In genomic region chr1:177447541-177448111, GRCm38 (mm10) we compare ENCODE assay signal across 10 mouse cellular contexts. TPM values are rescaled to one million over a fixed set of nuclear protein-coding genes. Genes with fewer than 3 reads are reported as not detected.
DNase-seq lines count a peak whose midpoint lies in the region; ATAC-seq and TF ChIP-seq lines count a peak whose summit lies in the region.
"Had no signal": no experiment of that assay in that cellular context is flagged by ENCODE, and none has a peak within 500 bp of the region (broad histone marks: within the 10 kb centered on the region; RNA-seq: fewer than 3 reads in every experiment).

No protein-coding gene starts in this region.

- peaks cover 11% of the 10 kb centered on the region for H3K36me3 ChIP-seq in forebrain, postnatal 0 days (ENCODE audit: insufficient read depth)
- peaks cover 18% of the 10 kb centered on the region for H3K36me3 ChIP-seq in midbrain, embryonic 14.5 days (ENCODE audit: control insufficient read depth, insufficient read depth, low read length)
- peaks cover 27% of the 10 kb centered on the region for H3K36me3 ChIP-seq in thymus, adult 2 months (ENCODE audit: control insufficient read depth, insufficient read depth, low read length)
- H3K36me3 ChIP-seq in liver, embryonic 11.5 days (ENCODE audit: control insufficient read depth, insufficient read depth, low read length) = peaks cover 9% of the 10 kb centered on the region

- H3K9me3 ChIP-seq in forebrain, postnatal 0 days (ENCODE audit: low read length) = no peaks in the 10 kb centered on the region
- H3K9me3 ChIP-seq in midbrain, embryonic 14.5 days (ENCODE audit: control insufficient read depth, low read length) = no peaks in the 10 kb centered on the region
- H3K9me3 ChIP-seq in liver, embryonic 11.5 days (ENCODE audit: control insufficient read depth, low read length) = no peaks in the 10 kb centered on the region

- H3K4me1 ChIP-seq in forebrain, postnatal 0 days (ENCODE audit: insufficient read depth) = no peaks in the 10 kb centered on the region
- peaks cover 35% of the 10 kb centered on the region for H3K4me1 ChIP-seq in midbrain, embryonic 14.5 days (ENCODE audit: control insufficient read depth, insufficient read depth, low read length)
- H3K4me1 ChIP-seq in thymus, adult 2 months (replicated peaks; ENCODE audit: control insufficient read depth, insufficient read depth, low read length) = peaks cover 6% of the 10 kb centered on the region
- peaks cover 2% of the 10 kb centered on the region for H3K4me1 ChIP-seq in liver, embryonic 11.5 days (replicated peaks; ENCODE audit: control insufficient read depth, insufficient read depth, low read length)

- DNase-seq in brain, embryonic 14.5 days (ENCODE audit: low read depth) = peak; percentile 47
- DNase-seq in cerebellum, postnatal 36 days = peak; percentile 47 to 64
- DNase-seq in forebrain, postnatal 0 days = peak; percentile 69
- DNase-seq in midbrain, embryonic 14.5 days = no peak
- DNase-seq in thymus, adult 2 months = no peak
- no peak for DNase-seq in layer of hippocampus, adult 8-10 months (ENCODE audit: low spot score in 2 of 2)
- no peak for DNase-seq in liver, embryonic 11.5 days (ENCODE audit: low spot score)
- DNase-seq: lung, postnatal 14 days had no signal

- peak overlapping the region; percentile 45 for H3K4me2 ChIP-seq in forebrain, postnatal 0 days (ENCODE audit: low read depth)
- H3K4me2 ChIP-seq in midbrain, embryonic 14.5 days (ENCODE audit: low read length) = peak overlapping the region; percentile 89
- H3K4me2 ChIP-seq in liver, embryonic 11.5 days = no peak overlapping the region

- WGBS in forebrain, postnatal 0 days = 29% methylated on average over 12 of the region's 12 CpGs
- 22% methylated on average over 12 of the region's 12 CpGs for WGBS in midbrain, embryonic 14.5 days
- 95% methylated on average over 12 of the region's 12 CpGs for WGBS in thymus, adult 2 months
- WGBS in liver, embryonic 11.5 days = 87% methylated on average over 12 of the region's 12 CpGs

- ATAC-seq in forebrain, postnatal 0 days = peak; percentile 10
- no peak for ATAC-seq in midbrain, embryonic 14.5 days (ENCODE audit: low FRiP score, low TSS enrichment)
- no peak for ATAC-seq in liver, embryonic 11.5 days (replicated peaks; ENCODE audit: low FRiP score)
- no peak for ATAC-seq in megakaryocyte, adult 5-6 weeks (ENCODE audit: poor library complexity, severe bottlenecking)
- ATAC-seq: Patski had no signal

- no peak for TF ChIP-seq CTCF in brain, embryonic 14.5 days (IDR thresholded peaks at IDR 0.05; ENCODE audit: borderline replicate concordance, extremely low read depth, insufficient read depth, insufficient read length)
- TF ChIP-seq CTCF in forebrain, postnatal 0 days (IDR thresholded peaks at IDR 0.05; ENCODE audit: low read depth) = no peak
- TF ChIP-seq CTCF in thymus, adult 2 months (IDR thresholded peaks at IDR 0.05; ENCODE audit: borderline replicate concordance, control insufficient read depth, extremely low read depth, insufficient read depth, low read length, poor library complexity) = no peak

- no peaks in the 10 kb centered on the region for H3K27me3 ChIP-seq in forebrain, postnatal 0 days (ENCODE audit: insufficient read depth, low read length)
- no peaks in the 10 kb centered on the region for H3K27me3 ChIP-seq in midbrain, embryonic 14.5 days (ENCODE audit: control insufficient read depth, insufficient read depth, low read length)
- no peaks in the 10 kb centered on the region for H3K27me3 ChIP-seq in thymus, adult 2 months (ENCODE audit: control insufficient read depth, insufficient read depth, low read length)
- no peaks in the 10 kb centered on the region for H3K27me3 ChIP-seq in liver, embryonic 11.5 days (replicated peaks; ENCODE audit: control insufficient read depth, insufficient read depth, low read length)
- H3K27me3 ChIP-seq: Patski had no signal

- peak overlapping the region; percentile 80 for H3K9ac ChIP-seq in forebrain, postnatal 0 days
- H3K9ac ChIP-seq in midbrain, embryonic 14.5 days (replicated peaks; ENCODE audit: low read length) = peak overlapping the region; percentile 45
- no peak overlapping the region for H3K9ac ChIP-seq in liver, embryonic 11.5 days (ENCODE audit: low read depth, low read length)

- TF ChIP-seq POLR2A in brain, embryonic 14.5 days (IDR thresholded peaks at IDR 0.05; ENCODE audit: borderline replicate concordance, extremely low read depth, insufficient read depth, insufficient read length, poor library complexity, severe bottlenecking) = no peak
- TF ChIP-seq POLR2A in thymus, adult 2 months (IDR thresholded peaks at IDR 0.05; ENCODE audit: control insufficient read depth, extremely low read depth, insufficient read depth, low read length, poor library complexity) = no peak

- H3K4me3 ChIP-seq in forebrain, postnatal 0 days (ENCODE audit: low read depth, low read length) = peak overlapping the region; percentile 81
- peak overlapping the region; percentile 62 for H3K4me3 ChIP-seq in midbrain, embryonic 14.5 days (replicated peaks; ENCODE audit: low read depth, low read length)
- H3K4me3 ChIP-seq in thymus, adult 2 months (ENCODE audit: control insufficient read depth, insufficient read depth, low read length) = no peak overlapping the region
- H3K4me3 ChIP-seq in liver, embryonic 11.5 days (ENCODE audit: low read depth, low read length) = no peak overlapping the region

- peak overlapping the region; percentile 97 for H3K27ac ChIP-seq in forebrain, postnatal 0 days (ENCODE audit: low read depth, low read length)
- peak overlapping the region; percentile 80 for H3K27ac ChIP-seq in midbrain, embryonic 14.5 days (replicated peaks; ENCODE audit: low read depth, low read length)
- H3K27ac ChIP-seq in thymus, adult 2 months (ENCODE audit: control insufficient read depth, insufficient read depth, low read length) = no peak overlapping the region
- no peak overlapping the region for H3K27ac ChIP-seq in liver, embryonic 11.5 days (ENCODE audit: low read depth, low read length)

RNA-seq across cellular contexts. Expression of gene Zbtb18, which starts 5.5 kb away (rescaled TPM):
- 55.5 and 56.4 TPM in 2 replicates for polyA plus RNA-seq in brain, embryonic 14.5 days (2012; rRNA removed)
- total RNA-seq in forebrain, postnatal 0 days (2014; rRNA removed) = 301 and 445 TPM in 2 replicates
- 88.6 and 138 TPM in 2 replicates for polyA plus RNA-seq in forebrain, postnatal 0 days (2015; fragmentation: Nextera tagmentation; extraction: Ambion mirVana)
- polyA plus RNA-seq in midbrain, embryonic 14.5 days (2014; fragmentation: Nextera tagmentation; extraction: Ambion mirVana) = 11.9 and 13.4 TPM in 2 replicates
- polyA plus RNA-seq in thymus, adult 2 months (2012; rRNA removed) = 46.9 and 50.0 TPM in 2 replicates
- 100 to 1,000 TPM; 478 to 591 (median 521) TPM for total RNA-seq in layer of hippocampus, adult 8-10 months (2022)
- 1.5 and 2.4 TPM in 2 replicates for polyA plus RNA-seq in liver, embryonic 11.5 days (2014; fragmentation: Nextera tagmentation; extraction: Ambion mirVana)
- total RNA-seq in megakaryocyte, adult 5-6 weeks (2015) = 45.0 and 48.4 TPM in 2 replicates
- 47.9 and 73.7 TPM in 2 replicates for total RNA-seq in megakaryocyte, adult 5-6 weeks (2017)

Comparison
In these comparisons a context has a peak if more than half of its experiments do, and no peak if none do; other contexts are left out.
1. DNase-seq: peak in brain, embryonic 14.5 days (single experiment), cerebellum, postnatal 36 days (2 of 2) and forebrain, postnatal 0 days (single experiment); none in midbrain, embryonic 14.5 days (single experiment), thymus, adult 2 months (single experiment), layer of hippocampus, adult 8-10 months (0 of 2) and liver, embryonic 11.5 days (single experiment).
2. H3K27ac ChIP-seq: peak in forebrain, postnatal 0 days (single experiment) and midbrain, embryonic 14.5 days (single experiment); none in thymus, adult 2 months (single experiment) and liver, embryonic 11.5 days (single experiment).
3. H3K4me3 ChIP-seq: peak in forebrain, postnatal 0 days (single experiment) and midbrain, embryonic 14.5 days (single experiment); none in thymus, adult 2 months (single experiment) and liver, embryonic 11.5 days (single experiment).